Mouse (Mus musculus) thymus, adult 18-20 months (tissue): ENCODE data around the gene Snx4.
"Not testable (repeated sequence)": the region's sequence is repeated elsewhere in the genome, so short reads cannot be mapped to it uniquely, and the experiment has no call there.

ENCODE experiments used
- DNase-seq, 2 experiments: peaks; one replicate each; pipeline ENCODE4 v3.0.0; 2022; ENCODE audit warnings: mixed read lengths in 2 of 2

The Snx4 gene

GRCm38 (mm10) chr16:33251194-33252051 lies at the start of gene Snx4:
Snx4 (plus strand) TSS chr16:33251442.
- peak; percentile 89 for DNase-seq

DNA sequence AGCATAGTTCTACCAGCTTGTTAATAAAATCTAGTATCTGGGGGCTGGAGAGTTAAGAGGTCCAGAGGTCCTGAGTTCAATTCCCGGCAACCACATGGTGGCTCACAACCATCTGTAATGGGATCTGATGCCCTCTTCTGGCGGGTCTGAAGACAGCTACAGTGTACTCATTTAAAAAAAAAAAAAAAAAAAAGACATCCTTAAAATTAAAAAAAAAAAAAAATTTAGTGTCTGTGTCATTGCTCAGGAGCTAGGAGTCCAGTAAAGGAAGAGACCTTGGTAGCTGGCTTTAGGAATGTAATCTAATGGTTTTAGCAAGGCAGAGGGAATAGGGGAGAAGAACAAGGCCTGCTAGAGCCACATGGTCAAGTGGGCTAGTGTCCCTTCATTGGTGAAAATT lies 40.4 kb upstream of the Snx4 start:
- DNase-seq, result no peak

GRCm38 (mm10) chr16:33216313-33217003 lies 34.8 kb upstream of the Snx4 start:
- no peak for DNase-seq

GRCm38 (mm10) chr16:33217553-33218085 lies 33.6 kb upstream of the Snx4 start:
- not testable (repeated sequence) for DNase-seq

GRCm38 (mm10) chr16:33222482-33222881 lies 28.8 kb upstream of the Snx4 start:
- no peak for DNase-seq

- DNase-seq, result no peak
Observed at GRCm38 (mm10) chr16:33224381-33224780, 26.9 kb upstream of the Snx4 start.

DNA sequence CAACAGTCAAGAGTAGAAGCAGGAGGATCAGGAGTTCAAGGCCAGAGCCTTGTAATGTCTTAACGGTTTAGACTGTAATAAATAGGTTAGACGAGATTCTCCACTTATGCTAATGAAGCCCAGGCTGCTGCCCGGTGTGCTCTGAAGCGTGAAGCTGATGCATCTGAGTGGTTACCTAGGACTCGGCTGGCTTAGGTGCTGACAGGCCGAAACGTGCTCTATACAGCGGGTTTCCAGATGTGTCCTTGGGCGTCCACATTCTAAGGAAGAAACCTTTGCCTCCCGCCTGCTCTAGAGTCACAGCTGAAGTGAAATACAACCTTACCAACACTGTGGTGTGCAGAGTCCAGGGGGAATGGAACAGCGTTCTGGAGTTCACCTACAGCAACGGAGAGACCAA lies 17.1 kb upstream of the Snx4 start:
- no peak for DNase-seq

- DNase-seq, result no peak
Observed at GRCm38 (mm10) chr16:33236151-33236550, 15.1 kb upstream of the Snx4 start.

DNA sequence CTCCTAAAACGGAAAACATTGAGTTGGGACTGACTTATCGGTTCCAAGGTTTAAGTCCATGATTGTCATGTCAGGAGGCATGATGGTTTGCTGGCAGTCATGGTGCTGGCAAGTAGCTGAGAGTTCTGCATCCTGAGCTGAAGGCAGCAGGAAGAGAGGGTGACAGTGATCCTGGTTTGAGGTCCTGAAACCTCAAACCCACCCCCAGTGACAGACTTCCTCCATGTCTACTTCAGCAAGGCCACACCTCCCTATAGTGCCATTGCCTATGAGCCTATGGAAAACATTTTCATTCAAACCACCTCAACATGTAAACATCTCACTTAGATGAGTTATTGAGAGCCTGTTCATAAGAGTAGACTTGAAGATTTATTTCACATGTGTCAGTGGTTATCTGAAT lies 11.9 kb upstream of the Snx4 start:
- no peak for DNase-seq

DNA sequence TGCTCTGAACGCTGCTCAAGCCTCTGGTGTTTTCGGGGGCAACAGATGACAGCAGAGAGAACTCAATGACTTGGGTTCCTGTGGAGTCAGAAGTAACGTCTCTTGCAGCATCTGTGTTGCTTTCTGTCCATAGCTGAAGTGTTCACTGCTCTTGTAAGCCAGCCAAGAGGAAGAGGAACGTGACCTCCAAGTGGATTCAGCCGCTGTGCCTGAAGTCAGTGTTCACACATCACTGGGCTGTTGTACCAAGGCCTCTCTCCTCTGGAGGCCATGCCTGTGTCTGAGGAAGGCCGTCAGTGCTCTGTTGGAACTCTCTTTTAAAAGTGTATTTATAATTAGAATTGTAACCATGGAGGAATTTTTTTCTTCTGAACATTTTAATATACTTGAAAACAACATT lies 9.2 kb upstream of the Snx4 start:
- no peak for DNase-seq

GRCm38 (mm10) chr16:33244136-33244691 lies 7.0 kb upstream of the Snx4 start:
- DNase-seq, result no peak

- DNase-seq, result no peak
Observed at GRCm38 (mm10) chr16:33244933-33245470, 6.2 kb upstream of the Snx4 start.

GRCm38 (mm10) chr16:33246526-33246925 lies 4.7 kb upstream of the Snx4 start:
- no peak for DNase-seq

GRCm38 (mm10) chr16:33247006-33247405 lies 4.2 kb upstream of the Snx4 start:
- DNase-seq, result no peak

- DNase-seq, result no peak
Observed at GRCm38 (mm10) chr16:33250651-33251120, 556 bp upstream of the Snx4 start.

GRCm38 (mm10) chr16:33255601-33256000 lies 4.4 kb downstream of the Snx4 start:
- DNase-seq, result no peak

- no peak for DNase-seq
Observed at GRCm38 (mm10) chr16:33258530-33258929, 7.3 kb downstream of the Snx4 start.

DNA sequence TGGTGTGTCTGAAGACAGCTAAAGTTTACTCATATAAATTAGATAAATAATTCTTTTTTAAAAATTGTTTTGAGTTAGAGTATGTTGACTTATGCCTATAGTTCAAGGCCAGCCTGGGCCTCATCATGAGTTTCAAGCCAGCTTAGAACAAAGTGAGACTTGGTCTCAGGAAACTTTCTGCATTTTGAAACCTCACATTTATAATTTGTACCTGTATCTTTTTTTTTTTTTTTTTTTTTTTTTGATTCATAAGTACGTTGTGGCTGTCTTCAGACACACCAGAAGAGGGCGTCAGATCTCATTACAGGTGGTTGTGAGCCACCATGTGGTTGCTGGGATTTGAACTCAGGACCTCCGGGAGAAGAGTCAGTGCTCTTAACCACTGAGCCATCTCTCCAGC lies 8.6 kb downstream of the Snx4 start:
- DNase-seq, result no peak

DNA sequence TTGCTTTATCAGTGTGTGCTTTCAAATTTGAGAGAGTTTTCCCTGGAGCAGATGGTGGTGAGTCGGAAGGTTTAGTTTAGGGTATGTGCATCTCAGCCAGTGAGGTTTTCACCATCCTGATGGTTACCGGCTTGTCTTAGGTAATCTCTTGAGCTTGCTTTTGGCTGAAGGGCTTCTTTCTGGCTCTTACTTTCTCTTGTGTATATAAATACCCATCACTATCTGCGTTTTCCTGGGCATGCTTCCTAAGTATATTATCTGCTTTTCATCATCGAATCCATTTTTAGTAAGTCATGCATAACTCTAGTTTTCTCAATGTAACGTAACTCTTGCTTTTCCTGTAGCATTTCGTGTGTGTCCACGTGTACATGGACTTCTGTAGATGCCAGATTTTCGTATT lies 9.6 kb downstream of the Snx4 start:
- no peak for DNase-seq

- DNase-seq, result no peak
Observed at GRCm38 (mm10) chr16:33261584-33262061, 10.4 kb downstream of the Snx4 start.

GRCm38 (mm10) chr16:33262096-33262495 lies 10.9 kb downstream of the Snx4 start:
- DNase-seq, result no peak

GRCm38 (mm10) chr16:33267616-33268253 lies 16.5 kb downstream of the Snx4 start:
- DNase-seq, result no peak

DNA sequence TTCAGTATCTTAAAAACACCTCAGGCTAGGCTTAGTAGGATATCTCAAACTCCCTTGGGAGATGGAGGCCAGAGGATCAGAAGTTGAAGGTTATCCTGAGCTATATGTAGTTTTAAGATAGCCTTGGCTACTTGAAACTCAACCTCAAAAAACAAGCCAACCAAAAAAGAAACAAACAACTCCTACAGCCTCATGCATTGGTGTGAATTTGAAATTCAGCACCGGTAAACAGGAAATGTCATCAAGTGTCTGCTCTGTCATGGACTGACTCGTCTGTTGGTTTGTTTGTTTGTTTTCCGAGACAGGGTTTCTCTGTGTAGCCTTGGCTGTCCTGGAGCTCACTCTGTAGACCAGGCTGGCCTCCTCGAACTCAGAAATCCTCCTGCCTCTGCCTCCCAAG lies 20.6 kb downstream of the Snx4 start:
- no peak for DNase-seq
